Mouse (Mus musculus) heart, adult 9 months (tissue): ENCODE results near the gene Sox6.
"Not testable (repeated sequence)": the region's sequence is repeated elsewhere in the genome, so short reads cannot be mapped to it uniquely, and the experiment has no call there.

Experiments
- DNase-seq, 2 experiments: peaks; one replicate each; pipeline ENCODE4 v3.0.0; 2022; ENCODE audit warnings: low spot score in 2 of 2

Gene Sox6

DNA sequence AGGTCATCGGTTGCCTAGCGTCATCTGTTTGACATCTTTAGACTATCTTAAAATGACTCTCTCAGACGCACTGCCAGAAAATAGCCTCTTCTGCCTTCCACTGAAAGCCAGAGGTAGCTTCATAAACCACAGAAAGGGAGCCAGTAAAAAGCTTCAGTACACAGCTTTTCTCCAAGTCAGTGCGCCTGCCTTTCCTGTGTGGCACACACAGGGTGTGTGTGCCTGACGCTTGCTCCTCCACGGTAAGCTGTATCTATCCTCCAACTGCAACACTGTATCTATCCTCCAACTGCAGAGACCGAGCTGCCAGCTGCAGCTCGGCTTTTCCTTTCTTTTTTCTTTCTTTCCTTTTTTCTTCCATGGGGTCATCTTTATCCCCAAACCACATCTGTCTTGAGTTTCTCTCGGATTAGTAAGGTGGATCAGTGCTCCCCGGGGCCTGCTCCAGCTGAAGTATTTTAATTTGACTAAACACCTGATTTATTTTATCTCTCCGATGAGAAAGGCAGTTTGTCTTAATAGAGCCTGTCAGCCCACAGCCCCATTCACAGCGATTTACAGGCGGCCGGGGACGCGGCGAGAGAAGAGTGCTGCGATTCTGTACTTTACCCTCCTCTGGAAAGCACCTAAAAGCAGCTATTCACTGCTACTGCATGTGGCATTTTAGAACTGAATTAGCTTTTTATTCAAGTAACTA is 371.8 kb downstream of the Sox6 start:
- DNase-seq: no peak

GRCm38 (mm10) chr7:115663399-115663798 is 375.2 kb downstream of the Sox6 start:
- DNase-seq: no peak

GRCm38 (mm10) chr7:115662121-115662520 is 376.5 kb downstream of the Sox6 start:
- DNase-seq: no peak

- no peak for DNase-seq
These were observed 391.9 kb downstream of the Sox6 start for GRCm38 (mm10) chr7:115646696-115647095.

GRCm38 (mm10) chr7:115645971-115646447 is 392.6 kb downstream of the Sox6 start:
- no peak for DNase-seq

- DNase-seq: no peak
These were observed 393.2 kb downstream of the Sox6 start for GRCm38 (mm10) chr7:115645272-115645970.

DNA sequence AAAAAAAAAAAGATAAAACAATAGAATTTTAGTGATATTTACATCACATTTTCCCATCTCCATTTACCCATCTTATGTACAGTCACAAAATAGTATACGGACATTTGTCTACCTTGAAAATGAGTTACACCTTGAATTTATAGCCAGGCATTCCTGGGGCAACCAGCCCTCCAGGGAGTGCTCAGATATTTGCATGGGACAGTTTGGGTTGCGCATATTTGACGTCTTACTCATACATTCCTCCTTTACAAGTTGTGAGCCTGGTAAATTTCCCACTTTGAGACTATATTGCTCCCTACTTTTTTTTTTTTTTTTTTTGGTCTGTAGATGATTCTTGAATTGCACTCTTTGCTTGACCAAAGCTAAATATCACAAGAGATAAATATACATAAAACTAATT is 407.9 kb downstream of the Sox6 start:
- no peak for DNase-seq

DNA sequence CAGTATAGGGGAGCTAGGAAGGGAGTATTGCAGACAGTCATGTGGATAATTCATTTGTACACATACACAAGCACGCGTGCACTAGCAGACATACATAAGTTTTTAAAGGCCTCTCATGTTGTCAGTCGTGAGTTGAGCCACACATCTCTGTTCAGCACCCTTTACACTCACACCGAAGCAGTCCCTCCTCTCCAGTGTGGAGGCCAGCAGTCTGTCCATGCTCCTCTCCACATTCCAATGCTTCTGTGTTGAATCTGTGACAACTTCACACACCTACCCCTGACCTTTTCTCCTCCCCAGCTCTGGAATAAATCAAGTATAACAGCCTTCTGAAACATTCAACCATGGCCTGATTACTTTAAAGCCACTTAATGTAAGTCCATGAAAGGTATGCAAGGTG is 408.3 kb downstream of the Sox6 start:
- DNase-seq: no peak

- DNase-seq: peak in 1 of 2 experiments; percentile 20
These were observed 409.8 kb downstream of the Sox6 start for GRCm38 (mm10) chr7:115628766-115629165.

DNA sequence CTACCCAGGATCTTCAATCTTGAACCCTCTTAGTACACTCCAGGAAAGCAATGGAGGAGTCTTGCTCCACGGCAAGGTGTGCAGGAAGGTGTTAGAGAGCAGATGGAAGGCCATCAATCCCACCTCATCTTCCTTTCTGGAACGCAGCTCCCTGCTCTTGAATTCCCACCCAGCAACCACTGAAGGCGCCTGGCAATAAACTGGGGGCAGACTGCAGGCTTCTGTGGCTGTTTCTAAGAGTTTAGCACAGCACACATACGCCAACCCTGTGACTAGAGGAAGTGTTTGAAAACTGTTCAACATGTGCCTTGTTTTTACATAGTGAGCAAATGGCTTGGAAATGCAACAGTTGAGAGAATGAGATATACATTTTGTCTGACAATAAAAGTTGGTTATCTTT is 412.6 kb downstream of the Sox6 start:
- no peak for DNase-seq

- DNase-seq: peak in 1 of 2 experiments; percentile 10
These were observed 413.6 kb downstream of the Sox6 start for GRCm38 (mm10) chr7:115624907-115625552.

GRCm38 (mm10) chr7:115624451-115624850 is 414.1 kb downstream of the Sox6 start:
- DNase-seq: no peak

- DNase-seq: peak; percentile 50 to 67
These were observed 422.8 kb downstream of the Sox6 start for GRCm38 (mm10) chr7:115615697-115616237.

DNA sequence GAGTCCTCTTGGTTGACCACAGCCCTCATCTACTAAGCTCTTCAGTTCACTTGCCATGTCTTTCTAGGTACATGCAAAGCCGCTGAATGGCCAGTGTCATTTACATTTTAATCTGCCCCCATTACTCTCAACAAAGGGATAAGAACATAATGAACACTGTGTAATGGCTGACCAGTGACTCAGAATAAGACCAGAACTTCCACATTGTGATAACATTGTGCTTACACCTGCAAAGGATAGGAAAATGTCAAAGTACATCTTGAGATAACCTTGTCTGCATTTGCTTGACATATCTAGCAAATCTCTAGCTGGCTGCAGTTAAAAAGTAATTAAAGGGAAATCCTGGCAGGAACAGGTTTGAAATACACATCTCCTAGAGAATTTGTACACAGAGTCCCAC is 431.1 kb downstream of the Sox6 start:
- no peak for DNase-seq

GRCm38 (mm10) chr7:115606125-115606524 is 432.5 kb downstream of the Sox6 start:
- DNase-seq: not testable (repeated sequence)

GRCm38 (mm10) chr7:115604883-115605282 is 433.7 kb downstream of the Sox6 start:
- no peak for DNase-seq

GRCm38 (mm10) chr7:115597376-115597775 is 441.2 kb downstream of the Sox6 start:
- DNase-seq: no peak

DNA sequence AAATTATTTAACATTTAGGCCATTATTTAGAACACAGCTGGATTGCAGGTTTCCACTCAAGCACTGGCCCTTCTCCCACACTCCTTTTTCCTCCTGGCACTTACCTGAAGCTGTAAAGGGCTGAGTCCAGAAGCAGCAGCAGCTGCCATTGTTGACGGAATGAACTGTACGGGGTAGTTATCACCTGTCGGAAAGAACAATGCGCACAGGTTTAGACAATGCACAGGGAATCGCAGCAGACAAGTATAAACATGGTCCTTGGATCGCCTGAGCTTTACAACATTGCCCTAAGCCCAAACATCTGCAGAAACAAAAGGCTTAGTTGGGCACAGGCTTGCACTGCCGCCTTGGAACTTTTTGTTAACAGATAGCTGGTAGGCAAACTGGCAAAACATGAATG is 458.1 kb downstream of the Sox6 start:
- DNase-seq: no peak

DNA sequence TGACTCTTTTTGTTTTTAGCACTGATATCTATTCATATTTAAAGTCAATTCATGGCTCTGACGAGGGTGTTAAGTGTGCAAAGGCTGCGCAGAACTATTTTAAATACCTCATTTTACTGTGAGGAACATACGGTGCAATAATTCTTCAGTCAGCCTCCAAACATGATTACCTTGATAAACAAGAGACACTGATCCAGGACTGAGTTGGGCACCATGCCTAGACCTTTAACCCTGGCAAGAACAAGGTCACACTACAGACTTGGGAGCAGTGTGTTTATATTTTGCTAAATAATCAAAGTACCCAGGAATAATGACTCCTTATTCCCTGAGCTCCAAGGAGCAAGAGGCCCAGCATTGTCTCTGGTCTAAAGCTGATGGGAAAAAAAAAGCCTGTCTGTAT is 458.8 kb downstream of the Sox6 start:
- no peak for DNase-seq

GRCm38 (mm10) chr7:115576387-115576786 is 462.2 kb downstream of the Sox6 start:
- no peak for DNase-seq

DNA sequence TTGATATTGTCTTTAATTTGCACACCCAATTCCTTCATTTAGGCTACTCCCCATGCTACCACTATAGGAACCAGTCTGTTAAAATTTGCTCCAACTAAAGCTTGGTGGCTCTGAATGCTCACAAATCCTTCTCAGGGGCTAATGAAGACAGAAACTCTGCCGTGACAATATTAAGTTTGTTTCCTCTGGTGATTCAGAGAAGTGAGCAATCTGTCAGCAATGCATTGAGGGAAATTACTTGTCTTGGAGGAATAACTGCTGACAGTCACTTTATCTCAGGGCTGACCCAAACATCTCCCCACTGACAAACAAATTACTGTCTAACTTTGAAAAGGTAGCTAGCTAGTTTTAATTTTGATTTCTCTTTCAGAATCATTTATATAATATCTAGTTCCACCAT is 463.8 kb downstream of the Sox6 start:
- no peak for DNase-seq

DNA sequence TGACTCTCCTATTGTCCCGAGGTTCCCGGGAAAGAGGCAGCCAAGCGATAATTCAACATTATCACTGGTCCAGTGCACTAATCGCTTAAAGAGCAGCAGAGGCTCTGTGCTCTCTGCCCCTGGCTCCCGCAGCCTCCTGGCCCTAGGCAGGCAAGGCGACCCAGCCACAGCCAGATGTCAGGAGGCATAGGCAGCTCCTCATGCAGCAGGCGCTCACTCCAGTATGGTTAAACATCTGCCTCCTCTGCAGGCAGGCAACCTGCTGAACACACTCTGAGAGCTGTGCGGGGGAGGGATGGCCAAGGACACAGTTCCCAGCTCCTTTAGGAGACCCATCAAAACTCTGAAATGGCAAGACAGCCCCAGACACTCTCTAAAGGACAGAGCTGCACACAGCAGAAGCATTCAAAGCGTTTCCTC is 469.8 kb downstream of the Sox6 start:
- DNase-seq: peak in 1 of 2 experiments; percentile 7
